Mouse (Mus musculus): ENCODE data around the gene Tmem109. TPM values are rescaled to one million over a fixed set of nuclear protein-coding genes. Genes with fewer than 3 reads are reported as not detected.
A peak's percentile ranks its signal among the peaks of the same experiment; 100 is the strongest.

Gene Tmem109
- polyA plus RNA-seq, 1 experiment from 2014 or later: 45.4 TPM

DNA sequence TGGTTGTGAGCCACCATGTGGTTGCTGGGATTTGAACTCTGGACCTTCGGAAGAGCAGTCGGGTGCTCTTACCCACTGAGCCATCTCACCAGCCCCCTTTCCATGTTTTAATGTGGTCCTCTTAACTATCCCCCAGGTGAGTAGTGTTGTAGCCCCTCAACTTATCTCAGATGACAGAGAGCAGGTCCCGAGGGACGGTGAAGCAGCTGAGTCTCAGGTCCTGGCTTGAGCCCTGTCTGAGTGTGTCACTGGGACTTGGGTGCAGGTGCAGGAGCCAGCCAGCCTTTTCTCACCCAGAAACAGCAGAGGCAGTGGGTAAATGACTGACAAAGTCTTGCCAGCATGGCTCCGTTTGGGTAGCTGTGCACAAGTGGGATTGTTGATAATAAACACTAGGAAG, 37.6 kb downstream of the Tmem109 start:
- H3K4me3 ChIP-seq (ENCODE audit: low read depth, low read length): no peak overlapping the region

GRCm38 (mm10) chr19:10842914-10843313, 38.9 kb downstream of the Tmem109 start:
- no peaks in the 10 kb centered on the region for H3K36me3 ChIP-seq (ENCODE audit: control insufficient read depth, insufficient read depth, low read length)
- no peak overlapping the region for H3K9ac ChIP-seq (ENCODE audit: low read depth, low read length)
- H3K27me3 ChIP-seq (replicated peaks; ENCODE audit: control insufficient read depth, insufficient read depth, low read length): peaks cover 13% of the 10 kb centered on the region
- peak overlapping the region; percentile 20; the same call in 1 of the 2 replicates for H3K4me2 ChIP-seq
- WGBS: 32% methylated on average over 24 of the region's 24 CpGs
- no peak for DNase-seq (ENCODE audit: low spot score)
- no peaks in the 10 kb centered on the region for H3K9me3 ChIP-seq (ENCODE audit: control insufficient read depth, low read length)
- no peak overlapping the region for H3K4me3 ChIP-seq (ENCODE audit: low read depth, low read length)
- ATAC-seq (replicated peaks; ENCODE audit: low FRiP score): no peak
- peaks cover 5% of the 10 kb centered on the region; the same call in 1 of the 2 replicates for H3K4me1 ChIP-seq (replicated peaks; ENCODE audit: control insufficient read depth, insufficient read depth, low read length)
- no peak overlapping the region for H3K27ac ChIP-seq (ENCODE audit: low read depth, low read length)

More for the DNA sequence above, 37.6 kb downstream of the Tmem109 start:
- Histone ChIP-seq H3K27ac (ENCODE audit: low read depth, low read length) (no peak overlapping the region), H3K27me3 (replicated peaks; ENCODE audit: control insufficient read depth, insufficient read depth, low read length) (peaks cover 13% of the 10 kb centered on the region), H3K9ac (ENCODE audit: low read depth, low read length) (no peak overlapping the region), H3K4me1 (replicated peaks; ENCODE audit: control insufficient read depth, insufficient read depth, low read length) (peaks cover 5% of the 10 kb centered on the region; the same call in 1 of the 2 replicates), H3K4me2 (no peak overlapping the region), H3K36me3 (ENCODE audit: control insufficient read depth, insufficient read depth, low read length) (no peaks in the 10 kb centered on the region), H3K9me3 (ENCODE audit: control insufficient read depth, low read length) (no peaks in the 10 kb centered on the region)
- DNase-seq (ENCODE audit: low spot score): no peak
- WGBS: 78% methylated on average over 5 of the region's 5 CpGs
- no peak for ATAC-seq (replicated peaks; ENCODE audit: low FRiP score)

DNA sequence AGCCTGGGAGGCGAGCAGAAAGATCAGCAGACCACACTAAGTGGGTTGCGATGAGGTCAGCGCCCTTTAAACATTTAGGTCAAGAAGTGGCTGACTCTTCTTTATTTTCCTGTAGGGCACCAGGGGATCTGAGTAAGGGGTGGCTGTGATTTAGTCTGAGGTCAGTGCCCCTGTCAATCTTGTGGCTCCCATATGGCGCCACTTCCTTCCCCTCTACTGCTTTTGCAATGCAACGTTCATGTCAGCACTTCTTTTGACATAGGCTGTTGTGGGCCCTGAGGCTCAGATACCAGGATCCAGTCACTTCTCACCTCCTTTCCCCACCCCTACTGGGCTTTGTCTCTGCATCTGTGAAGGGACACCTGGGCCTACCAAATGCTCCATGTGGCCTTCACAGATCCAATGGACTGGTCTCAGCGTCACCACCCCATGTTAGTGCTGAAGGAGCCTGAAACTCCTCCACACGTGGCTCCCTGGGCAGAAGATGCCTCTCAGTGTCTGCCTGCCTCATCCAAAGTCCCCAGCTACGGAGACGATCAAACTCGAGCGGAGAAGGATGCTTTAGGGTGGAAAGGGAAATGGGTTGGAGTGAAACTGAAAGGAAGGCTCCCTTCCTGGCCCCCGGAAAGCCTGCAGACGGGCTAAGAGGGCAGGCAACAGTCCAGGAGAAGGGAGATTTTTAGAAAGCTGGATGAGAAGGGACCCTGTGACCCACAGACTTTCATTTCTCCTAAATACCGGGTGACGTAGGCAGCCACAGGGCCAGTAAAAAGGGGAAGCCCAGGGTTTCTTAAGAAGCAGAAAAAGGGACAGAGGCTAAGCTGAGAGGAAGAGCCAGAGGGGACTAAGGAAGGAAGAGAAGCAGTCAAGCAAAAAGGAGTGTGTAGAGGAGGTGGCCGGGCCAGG, 39.8 kb downstream of the Tmem109 start:
- Histone ChIP-seq H3K9ac (ENCODE audit: low read depth, low read length) (no peak overlapping the region), H3K27ac (ENCODE audit: low read depth, low read length) (no peak overlapping the region), H3K27me3 (replicated peaks; ENCODE audit: control insufficient read depth, insufficient read depth, low read length) (peaks cover 13% of the 10 kb centered on the region), H3K9me3 (ENCODE audit: control insufficient read depth, low read length) (no peaks in the 10 kb centered on the region), H3K4me1 (replicated peaks; ENCODE audit: control insufficient read depth, insufficient read depth, low read length) (peaks cover 5% of the 10 kb centered on the region; the same call in 1 of the 2 replicates), H3K36me3 (ENCODE audit: control insufficient read depth, insufficient read depth, low read length) (no peaks in the 10 kb centered on the region), H3K4me2 (peak overlapping the region; percentile 5), H3K4me3 (ENCODE audit: low read depth, low read length) (no peak overlapping the region)
- DNase-seq (ENCODE audit: low spot score): no peak
- ATAC-seq (replicated peaks; ENCODE audit: low FRiP score): no peak
- WGBS: 29% methylated on average over 16 of the region's 16 CpGs

- H3K27me3 ChIP-seq (replicated peaks; ENCODE audit: control insufficient read depth, insufficient read depth, low read length): peaks cover 11% of the 10 kb centered on the region
- no peak within 1 kb of the TSS for H3K9ac ChIP-seq (ENCODE audit: low read depth, low read length)
- H3K4me1 ChIP-seq (replicated peaks; ENCODE audit: control insufficient read depth, insufficient read depth, low read length): peaks cover 5% of the 10 kb centered on the region; the same call in 1 of the 2 replicates
- 70% methylated on average over 15 of the region's 15 CpGs for WGBS
- ATAC-seq (replicated peaks; ENCODE audit: low FRiP score): no peak
- H3K4me3 ChIP-seq (ENCODE audit: low read depth, low read length): no peak within 1 kb of the TSS
- H3K4me2 ChIP-seq: no peak within 1 kb of the TSS
- H3K9me3 ChIP-seq (ENCODE audit: control insufficient read depth, low read length): no peaks in the 10 kb centered on the region
- DNase-seq (ENCODE audit: low spot score): no peak
- no peaks in the 10 kb centered on the region for H3K36me3 ChIP-seq (ENCODE audit: control insufficient read depth, insufficient read depth, low read length)
- no peak within 1 kb of the TSS for H3K27ac ChIP-seq (ENCODE audit: low read depth, low read length)
These were observed 42.5 kb downstream of the Tmem109 start, which contains the start of gene Slc15a3 for GRCm38 (mm10) chr19:10839010-10839892. Gene Slc15a3 (plus strand): TSS chr19:10839727.

DNA sequence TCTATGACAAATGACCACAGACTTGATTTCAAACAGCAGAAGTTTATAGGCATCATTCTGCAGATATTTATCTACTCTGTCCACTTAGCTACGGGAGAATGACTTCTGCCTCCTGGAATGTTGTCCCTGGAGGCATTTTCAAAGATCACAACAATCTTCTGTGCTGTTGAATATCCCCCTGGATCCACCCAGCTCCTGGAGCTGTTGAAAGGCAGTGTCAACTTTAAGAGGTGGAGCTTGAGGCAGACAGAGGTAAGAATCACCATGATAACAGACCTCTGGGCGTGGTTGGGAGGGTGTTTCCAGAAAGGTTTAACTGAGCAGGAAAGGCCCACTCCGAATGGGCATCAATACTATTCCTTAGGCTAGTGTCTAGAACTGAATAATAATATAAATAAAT, 46.1 kb downstream of the Tmem109 start:
- no peaks in the 10 kb centered on the region; the same call in 1 of the 2 replicates for H3K27me3 ChIP-seq (replicated peaks; ENCODE audit: control insufficient read depth, insufficient read depth, low read length)
- no peak overlapping the region for H3K4me2 ChIP-seq
- no peaks in the 10 kb centered on the region for H3K9me3 ChIP-seq (ENCODE audit: control insufficient read depth, low read length)
- ATAC-seq (replicated peaks; ENCODE audit: low FRiP score) (no peak), DNase-seq (ENCODE audit: low spot score) (no peak)
- H3K9ac ChIP-seq (ENCODE audit: low read depth, low read length): no peak overlapping the region
- no peak overlapping the region for H3K4me3 ChIP-seq (ENCODE audit: low read depth, low read length)
- H3K36me3 ChIP-seq (ENCODE audit: control insufficient read depth, insufficient read depth, low read length): no peaks in the 10 kb centered on the region
- 47% methylated on average over 3 of the region's 3 CpGs for WGBS
- no peak overlapping the region for H3K27ac ChIP-seq (ENCODE audit: low read depth, low read length)
- H3K4me1 ChIP-seq (replicated peaks; ENCODE audit: control insufficient read depth, insufficient read depth, low read length): no peaks in the 10 kb centered on the region

GRCm38 (mm10) chr19:10833611-10834010, 48.2 kb downstream of the Tmem109 start:
- no peak for ATAC-seq (replicated peaks; ENCODE audit: low FRiP score)

GRCm38 (mm10) chr19:10832030-10832429, 49.8 kb downstream of the Tmem109 start:
- WGBS: 62% methylated on average over 3 of the region's 3 CpGs
- no peak for ATAC-seq (replicated peaks; ENCODE audit: low FRiP score)
- no peak overlapping the region for H3K9ac ChIP-seq (ENCODE audit: low read depth, low read length)
- no peak for DNase-seq (ENCODE audit: low spot score)
- no peak overlapping the region for H3K4me3 ChIP-seq (ENCODE audit: low read depth, low read length)
- H3K36me3 ChIP-seq (ENCODE audit: control insufficient read depth, insufficient read depth, low read length): no peaks in the 10 kb centered on the region
- no peak overlapping the region for H3K4me2 ChIP-seq
- no peaks in the 10 kb centered on the region for H3K27me3 ChIP-seq (replicated peaks; ENCODE audit: control insufficient read depth, insufficient read depth, low read length)
- H3K4me1 ChIP-seq (replicated peaks; ENCODE audit: control insufficient read depth, insufficient read depth, low read length): no peaks in the 10 kb centered on the region
- H3K9me3 ChIP-seq (ENCODE audit: control insufficient read depth, low read length): no peaks in the 10 kb centered on the region
- H3K27ac ChIP-seq (ENCODE audit: low read depth, low read length): no peak overlapping the region

More at GRCm38 (mm10) chr19:10833611-10834010, 48.2 kb downstream of the Tmem109 start:
- H3K27me3 ChIP-seq (replicated peaks; ENCODE audit: control insufficient read depth, insufficient read depth, low read length): no peaks in the 10 kb centered on the region; the same call in 1 of the 2 replicates
- no peaks in the 10 kb centered on the region for H3K4me1 ChIP-seq (replicated peaks; ENCODE audit: control insufficient read depth, insufficient read depth, low read length)
- no peaks in the 10 kb centered on the region for H3K36me3 ChIP-seq (ENCODE audit: control insufficient read depth, insufficient read depth, low read length)
- no peaks in the 10 kb centered on the region for H3K9me3 ChIP-seq (ENCODE audit: control insufficient read depth, low read length)
- DNase-seq (ENCODE audit: low spot score): no peak
- H3K4me2 ChIP-seq: no peak overlapping the region
- no peak overlapping the region for H3K4me3 ChIP-seq (ENCODE audit: low read depth, low read length)
- 55% methylated on average over 3 of the region's 3 CpGs for WGBS
- no peak overlapping the region for H3K27ac ChIP-seq (ENCODE audit: low read depth, low read length)
- no peak overlapping the region for H3K9ac ChIP-seq (ENCODE audit: low read depth, low read length)

DNA sequence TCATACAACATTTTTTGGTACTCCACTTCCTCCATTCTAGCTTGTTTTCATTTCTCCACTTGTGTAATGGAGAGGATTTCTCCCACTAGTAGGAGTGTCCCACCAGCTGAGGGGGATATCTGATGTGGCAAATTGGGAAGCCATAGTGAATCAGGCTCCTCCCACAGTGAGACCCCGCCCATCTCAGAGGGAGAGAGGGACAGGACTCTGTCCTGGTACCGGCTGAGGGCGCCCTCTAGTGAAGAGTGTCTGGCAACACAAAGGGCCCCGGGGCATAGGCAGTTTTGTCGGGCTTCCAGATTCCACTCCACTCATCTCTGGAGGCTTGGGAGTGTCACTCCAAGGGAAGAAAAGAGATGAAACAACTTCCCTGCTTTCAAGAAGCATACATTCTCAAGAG, 50.4 kb downstream of the Tmem109 start:
- no peak overlapping the region for H3K4me2 ChIP-seq
- no peaks in the 10 kb centered on the region for H3K9me3 ChIP-seq (ENCODE audit: control insufficient read depth, low read length)
- no peak overlapping the region for H3K27ac ChIP-seq (ENCODE audit: low read depth, low read length)
- 5% methylated on average over 5 of the region's 5 CpGs for WGBS
- peak; percentile 56 for DNase-seq (ENCODE audit: low spot score)
- ATAC-seq (replicated peaks; ENCODE audit: low FRiP score): 0 out of 2 replicates have a peak, but pooled peaks have one; percentile 43
- H3K4me3 ChIP-seq (ENCODE audit: low read depth, low read length): no peak overlapping the region
- no peak overlapping the region for H3K9ac ChIP-seq (ENCODE audit: low read depth, low read length)
- H3K4me1 ChIP-seq (replicated peaks; ENCODE audit: control insufficient read depth, insufficient read depth, low read length): no peaks in the 10 kb centered on the region
- no peaks in the 10 kb centered on the region for H3K27me3 ChIP-seq (replicated peaks; ENCODE audit: control insufficient read depth, insufficient read depth, low read length)
- no peaks in the 10 kb centered on the region for H3K36me3 ChIP-seq (ENCODE audit: control insufficient read depth, insufficient read depth, low read length)

All from liver, embryonic 11.5 days (tissue).